Mouse (Mus musculus) forebrain, postnatal 0 days (tissue): ENCODE data around the gene Zbtb4. TPM values are rescaled to one million over a fixed set of nuclear protein-coding genes. Genes with fewer than 3 reads are reported as not detected.

Experiments
- ATAC-seq: fragments of 200-750 bp; cut with Nextera tagmentation; 2 replicates; pipeline ENCODE4 v1.8.0; 2017; ENCODE audit warnings: mild to moderate bottlenecking, moderate library complexity
- DNase-seq: peaks from one replicate; pipeline ENCODE4 v3.0.0-alpha.2; 2015
- H3K27ac ChIP-seq: fragments of 300-500 bp; sonication (generic); 2 replicates; pipeline ENCODE4 v1.5.1; 2014; ENCODE audit warnings: low read depth, mild to moderate bottlenecking, antibody characterized with exemption, low read length, moderate library complexity, mixed read lengths
- H3K27me3 ChIP-seq: fragments of 300-500 bp; sonication (generic); 2 replicates; pipeline ENCODE4 v1.6.1; 2014; ENCODE audit warnings: mild to moderate bottlenecking, low read length, mixed read lengths; ENCODE audit not compliant: insufficient read depth
- H3K36me3 ChIP-seq: fragments of 300-500 bp; sonication (generic); 2 replicates; pipeline ENCODE4 v1.6.1; 2014; ENCODE audit warnings: mild to moderate bottlenecking, moderate library complexity; ENCODE audit not compliant: insufficient read depth
- H3K4me1 ChIP-seq: fragments of 300-500 bp; sonication (generic); 2 replicates; pipeline ENCODE4 v1.6.1; 2014; ENCODE audit warnings: antibody characterized with exemption; ENCODE audit not compliant: insufficient read depth
- H3K4me2 ChIP-seq: fragments of 300-500 bp; sonication (generic); 2 replicates; pipeline ENCODE4 v1.6.1; 2014; ENCODE audit warnings: low read depth, mild to moderate bottlenecking, moderate library complexity
- H3K4me3 ChIP-seq: fragments of 300-500 bp; sonication (generic); 2 replicates; pipeline ENCODE4 v1.5.1; 2014; ENCODE audit warnings: low read depth, low read length, mixed read lengths
- H3K9ac ChIP-seq: fragments of 300-500 bp; sonication (generic); 2 replicates; pipeline ENCODE4 v1.6.1; 2014; ENCODE audit warnings: mild to moderate bottlenecking
- H3K9me3 ChIP-seq: fragments of 300-500 bp; sonication (generic); 2 replicates; pipeline ENCODE4 v1.6.1; 2016; ENCODE audit warnings: low read length
- CTCF ChIP-seq: sonication (generic); IDR thresholded peaks from 2 replicates; pipeline ENCODE4 v1.5.1; 2016; ENCODE audit warnings: antibody characterized with exemption, control low read depth, low read depth
- WGBS: fragments of 180-500 bp; shearing (Covaris S2); extraction: QIAGEN DNeasy Blood & Tissue Kit; methylation state at CpG from one replicate; pipeline ENCODE4 v1.1.7; 2014; 5-methylcytosine and 5-hydroxymethylcytosine counted together
- polyA plus RNA-seq: library from polyadenylated mRNA; unstranded; fragments of >200 nt; fragmentation: Nextera tagmentation; extraction: Ambion mirVana; gene quantifications from 2 replicates; pipeline ENCODE4 v1.2.1, GENCODE M21; 2015
- total RNA-seq: library from RNA; depleted of rRNA; stranded (reverse); fragments of >200 nt; gene quantifications from 2 replicates; pipeline ENCODE4 v1.2.3, GENCODE M21; 2014

Zbtb4 gene
- total and polyA plus RNA-seq, 2 experiments from 2014 or later: 2.7 to 20.3 TPM

- H3K9me3 ChIP-seq: no peaks in the 10 kb centered on the region
- WGBS: 71% methylated on average over 10 of the region's 10 CpGs
- ATAC-seq: no peak
- no peak for DNase-seq
- no peaks in the 10 kb centered on the region for H3K36me3 ChIP-seq
- TF ChIP-seq CTCF: no peak
- H3K9ac ChIP-seq: no peak within 1 kb of the TSS
- no peaks in the 10 kb centered on the region for H3K27me3 ChIP-seq
- H3K4me3 ChIP-seq: no peak within 1 kb of the TSS
- no peaks in the 10 kb centered on the region for H3K4me1 ChIP-seq
- no peak within 1 kb of the TSS for H3K4me2 ChIP-seq
- no peak within 1 kb of the TSS for H3K27ac ChIP-seq
Observed at GRCm38 (mm10) chr11:69815155-69815554, 49.4 kb downstream of the Zbtb4 start, which contains the start of gene Gm39566. Gene Gm39566, minus strand, starts transcription at chr11:69815298.

- H3K9ac ChIP-seq: no peak overlapping the region
- TF ChIP-seq CTCF: no peak
- no peak overlapping the region for H3K4me2 ChIP-seq
- no peak overlapping the region for H3K4me3 ChIP-seq
- H3K4me1 ChIP-seq: no peaks in the 10 kb centered on the region
- ATAC-seq (no peak), DNase-seq (no peak)
- H3K27me3 ChIP-seq: no peaks in the 10 kb centered on the region
- H3K27ac ChIP-seq: no peak overlapping the region
- no peaks in the 10 kb centered on the region for H3K36me3 ChIP-seq
- H3K9me3 ChIP-seq: no peaks in the 10 kb centered on the region
- 90% methylated on average over 12 of the region's 12 CpGs for WGBS
Observed at GRCm38 (mm10) chr11:69816520-69816919, 50.8 kb downstream of the Zbtb4 start.

- Histone ChIP-seq H3K27ac (no peak within 1 kb of the TSS), H3K9ac (no peak within 1 kb of the TSS), H3K36me3 (no peaks in the 10 kb centered on the region), H3K27me3 (no peaks in the 10 kb centered on the region), H3K4me3 (no peak within 1 kb of the TSS), H3K9me3 (no peaks in the 10 kb centered on the region), H3K4me2 (no peak within 1 kb of the TSS), H3K4me1 (no peaks in the 10 kb centered on the region)
- 84% methylated on average over 2 of the region's 2 CpGs for WGBS
- DNase-seq: no peak
- TF ChIP-seq CTCF: no peak
- ATAC-seq: no peak
Observed at GRCm38 (mm10) chr11:69818365-69818764, 52.7 kb downstream of the Zbtb4 start, which contains the start of gene Spem2. Gene Spem2, minus strand, starts transcription at chr11:69818465.

- Histone ChIP-seq H3K9ac (no peak overlapping the region), H3K4me2 (no peak overlapping the region), H3K4me3 (no peak overlapping the region), H3K4me1 (no peaks in the 10 kb centered on the region), H3K27me3 (no peaks in the 10 kb centered on the region), H3K9me3 (no peaks in the 10 kb centered on the region), H3K36me3 (peaks cover 3% of the 10 kb centered on the region; the same call in 1 of the 2 replicates), H3K27ac (no peak overlapping the region)
- DNase-seq (no peak), ATAC-seq (no peak)
- TF ChIP-seq CTCF: no peak
- WGBS: 95% methylated on average over 8 of the region's 8 CpGs
Observed at GRCm38 (mm10) chr11:69818871-69819270, 53.2 kb downstream of the Zbtb4 start.

GRCm38 (mm10) chr11:69822080-69822479 is 56.4 kb downstream of the Zbtb4 start, which contains the start of gene Spem1:
Gene Spem1, minus strand, starts transcription at chr11:69822180.
- Histone ChIP-seq H3K9me3 (no peaks in the 10 kb centered on the region), H3K4me3 (no peak within 1 kb of the TSS), H3K27ac (no peak within 1 kb of the TSS), H3K36me3 (peaks cover 35% of the 10 kb centered on the region), H3K4me1 (no peaks in the 10 kb centered on the region), H3K27me3 (no peaks in the 10 kb centered on the region), H3K9ac (no peak within 1 kb of the TSS), H3K4me2 (no peak within 1 kb of the TSS)
- 91% methylated on average over 3 of the region's 3 CpGs for WGBS
- no peak for ATAC-seq
- no peak for TF ChIP-seq CTCF
- no peak for DNase-seq

- no peaks in the 10 kb centered on the region for H3K9me3 ChIP-seq
Observed at GRCm38 (mm10) chr11:69823456-69823855, 57.7 kb downstream of the Zbtb4 start.

GRCm38 (mm10) chr11:69828832-69829231 is 63.1 kb downstream of the Zbtb4 start:
- 53% methylated on average over 5 of the region's 5 CpGs for WGBS
- no peak for TF ChIP-seq CTCF
- H3K9ac ChIP-seq: no peak overlapping the region
- peaks cover 86% of the 10 kb centered on the region for H3K36me3 ChIP-seq
- no peak overlapping the region for H3K4me3 ChIP-seq
- peaks cover 3% of the 10 kb centered on the region for H3K4me1 ChIP-seq
- H3K27ac ChIP-seq: no peak overlapping the region
- no peak overlapping the region for H3K4me2 ChIP-seq
- H3K9me3 ChIP-seq: no peaks in the 10 kb centered on the region
- DNase-seq (no peak), ATAC-seq (no peak)
- H3K27me3 ChIP-seq: no peaks in the 10 kb centered on the region

More at GRCm38 (mm10) chr11:69823456-69823855, 57.7 kb downstream of the Zbtb4 start:
- H3K36me3 ChIP-seq: peaks cover 49% of the 10 kb centered on the region
- H3K4me2 ChIP-seq: no peak overlapping the region
- H3K4me1 ChIP-seq: no peaks in the 10 kb centered on the region
- TF ChIP-seq CTCF: no peak
- no peak overlapping the region for H3K4me3 ChIP-seq
- no peak overlapping the region for H3K9ac ChIP-seq
- 70% methylated on average over 2 of the region's 2 CpGs for WGBS
- ATAC-seq (no peak), DNase-seq (no peak)
- no peak overlapping the region for H3K27ac ChIP-seq
- no peaks in the 10 kb centered on the region for H3K27me3 ChIP-seq
